Mouse (Mus musculus): ENCODE measurements at regions not wholly inside any gene's neighbourhood (a gene's known extent, or its start where the extent isn't known, plus 50 kb on each side); places are given as distances from the start of the nearest gene placed in this dataset.

DNA sequence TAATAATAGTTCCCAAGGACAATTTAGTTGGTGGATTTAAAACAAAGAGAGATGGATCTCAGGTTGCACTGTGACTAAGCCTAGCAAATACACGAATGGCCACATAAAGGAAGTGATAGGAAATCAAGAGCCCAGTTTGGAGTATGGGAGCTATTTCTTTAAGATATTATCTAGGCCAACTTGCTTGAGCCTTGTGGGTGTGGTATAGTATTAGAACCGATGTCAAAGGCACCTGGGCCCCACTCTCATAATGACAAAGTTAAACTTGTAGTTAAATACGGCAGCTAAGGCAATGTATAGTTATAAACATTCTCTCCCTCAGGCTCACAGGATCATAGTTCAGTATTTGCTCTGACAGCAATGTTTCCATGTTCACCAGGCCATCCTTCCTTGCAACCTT lies 257.3 kb upstream of the Acvr2a start:
- H3K9me3 ChIP-seq (ENCODE audit: low read length) = no peaks in the 10 kb centered on the region
- DNase-seq (ENCODE audit: low spot score) (no peak), ATAC-seq (no peak)
- TF ChIP-seq CTCF (IDR thresholded peaks at IDR 0.05) = no peak
- TF ChIP-seq EP300 (IDR thresholded peaks at IDR 0.05) = no peak
- H3K27me3 ChIP-seq (replicated peaks; ENCODE audit: insufficient read depth, low read length) = no peaks in the 10 kb centered on the region
- H3K4me2 ChIP-seq (replicated peaks; ENCODE audit: low read depth, low read length) = no peak overlapping the region
- no peak overlapping the region for H3K4me3 ChIP-seq (ENCODE audit: low read depth, low read length)
- H3K27ac ChIP-seq (ENCODE audit: low read length) = no peak overlapping the region
- no peaks in the 10 kb centered on the region for H3K4me1 ChIP-seq (ENCODE audit: insufficient read depth, low read depth, low read length)
- H3K9ac ChIP-seq (replicated peaks; ENCODE audit: low read depth) = no peak overlapping the region
- H3K36me3 ChIP-seq (ENCODE audit: insufficient read depth, low read length) = no peaks in the 10 kb centered on the region
- 39% methylated on average over 3 of the region's 3 CpGs for WGBS

DNA sequence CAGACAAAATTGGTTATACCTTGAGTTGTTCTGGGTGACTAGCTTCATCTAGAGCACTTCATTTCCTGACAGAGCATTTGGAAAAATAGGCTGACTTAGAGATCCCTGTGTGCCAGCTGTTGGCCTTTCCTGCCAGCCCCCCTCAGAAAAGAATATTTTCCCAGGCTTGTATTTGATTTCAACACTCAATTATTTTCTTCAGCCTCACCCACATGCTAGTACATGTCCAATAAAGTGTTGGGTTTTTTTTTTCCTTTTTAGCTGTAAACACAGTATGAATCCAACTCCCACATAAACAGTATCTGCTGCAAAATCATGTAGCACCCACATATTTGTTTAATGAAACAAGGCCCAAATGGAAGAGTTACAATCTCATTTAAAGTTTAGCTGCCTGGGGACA lies 256.8 kb upstream of the Acvr2a start:
- TF ChIP-seq CTCF (IDR thresholded peaks at IDR 0.05) (no peak), EP300 (IDR thresholded peaks at IDR 0.05) (peak; percentile 31; the same call in 1 of the 2 replicates)
- Histone ChIP-seq H3K4me1 (ENCODE audit: insufficient read depth, low read depth, low read length) (no peaks in the 10 kb centered on the region), H3K4me2 (replicated peaks; ENCODE audit: low read depth, low read length) (no peak overlapping the region), H3K9ac (replicated peaks; ENCODE audit: low read depth) (no peak overlapping the region), H3K27ac (ENCODE audit: low read length) (no peak overlapping the region), H3K4me3 (ENCODE audit: low read depth, low read length) (no peak overlapping the region), H3K9me3 (ENCODE audit: low read length) (no peaks in the 10 kb centered on the region), H3K36me3 (ENCODE audit: insufficient read depth, low read length) (no peaks in the 10 kb centered on the region), H3K27me3 (replicated peaks; ENCODE audit: insufficient read depth, low read length) (no peaks in the 10 kb centered on the region)
- no peak for DNase-seq (ENCODE audit: low spot score)
- ATAC-seq = peak; percentile 9; the same call in 1 of the 2 replicates

DNA sequence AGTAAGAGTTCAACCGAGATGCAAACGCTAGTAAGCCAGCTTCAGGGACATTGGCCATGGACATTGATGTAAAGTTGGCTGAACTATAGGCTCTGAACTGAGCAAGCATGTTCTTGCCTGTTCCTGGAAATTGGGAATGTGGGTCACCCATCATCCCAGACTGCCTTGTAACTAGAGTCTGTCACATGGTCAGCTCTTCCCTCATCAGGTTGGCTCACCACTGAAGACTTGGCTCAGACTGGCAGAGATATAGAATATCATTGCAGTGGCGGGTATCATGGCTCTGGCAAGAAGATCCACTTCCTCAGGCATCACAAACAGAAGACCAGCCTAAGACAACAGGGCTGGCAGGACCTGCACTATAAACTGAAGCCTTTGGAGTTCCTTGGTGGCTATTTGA lies 255.3 kb upstream of the Acvr2a start:
- WGBS = 81% methylated on average over 3 of the region's 3 CpGs

DNA sequence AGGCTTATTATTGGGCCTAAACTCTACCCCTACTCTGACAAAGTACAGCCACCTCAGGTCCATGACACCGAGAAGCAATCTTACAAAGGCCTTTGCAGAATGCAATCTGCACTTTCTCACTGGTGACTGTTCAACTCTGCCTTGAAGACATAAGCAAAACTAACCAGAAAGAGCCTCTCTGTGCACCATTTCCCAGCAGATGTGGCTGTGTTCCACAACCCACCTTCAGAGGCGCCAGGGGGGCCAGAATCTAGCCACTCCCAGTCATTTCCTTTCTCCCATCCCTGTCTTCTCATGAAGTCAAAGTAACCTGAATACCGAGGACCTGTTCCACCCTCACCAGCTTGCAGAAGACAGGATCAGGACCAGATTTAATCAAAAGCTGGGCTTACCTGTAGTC lies 250.3 kb upstream of the Acvr2a start:
- Histone ChIP-seq H3K27ac (ENCODE audit: low read length) (no peak overlapping the region), H3K9me3 (ENCODE audit: low read length) (no peaks in the 10 kb centered on the region), H3K4me2 (replicated peaks; ENCODE audit: low read depth, low read length) (no peak overlapping the region), H3K27me3 (replicated peaks; ENCODE audit: insufficient read depth, low read length) (no peaks in the 10 kb centered on the region), H3K4me3 (ENCODE audit: low read depth, low read length) (no peak overlapping the region), H3K4me1 (ENCODE audit: insufficient read depth, low read depth, low read length) (no peaks in the 10 kb centered on the region), H3K9ac (replicated peaks; ENCODE audit: low read depth) (no peak overlapping the region), H3K36me3 (ENCODE audit: insufficient read depth, low read length) (no peaks in the 10 kb centered on the region)
- ATAC-seq = no peak
- TF ChIP-seq CTCF (IDR thresholded peaks at IDR 0.05) (no peak), EP300 (IDR thresholded peaks at IDR 0.05) (no peak)
- no peak for DNase-seq (ENCODE audit: low spot score)
- 79% methylated on average over 3 of the region's 3 CpGs for WGBS

More for the DNA sequence above, 255.3 kb upstream of the Acvr2a start:
- Histone ChIP-seq H3K4me2 (replicated peaks; ENCODE audit: low read depth, low read length) (no peak overlapping the region), H3K9ac (replicated peaks; ENCODE audit: low read depth) (no peak overlapping the region), H3K9me3 (ENCODE audit: low read length) (no peaks in the 10 kb centered on the region), H3K4me3 (ENCODE audit: low read depth, low read length) (no peak overlapping the region), H3K4me1 (ENCODE audit: insufficient read depth, low read depth, low read length) (no peaks in the 10 kb centered on the region), H3K27ac (ENCODE audit: low read length) (no peak overlapping the region), H3K27me3 (replicated peaks; ENCODE audit: insufficient read depth, low read length) (no peaks in the 10 kb centered on the region), H3K36me3 (ENCODE audit: insufficient read depth, low read length) (no peaks in the 10 kb centered on the region)
- ATAC-seq (peak; percentile 32), DNase-seq (ENCODE audit: low spot score) (no peak)
- TF ChIP-seq CTCF (IDR thresholded peaks at IDR 0.05) (no peak), EP300 (IDR thresholded peaks at IDR 0.05) (no peak)

DNA sequence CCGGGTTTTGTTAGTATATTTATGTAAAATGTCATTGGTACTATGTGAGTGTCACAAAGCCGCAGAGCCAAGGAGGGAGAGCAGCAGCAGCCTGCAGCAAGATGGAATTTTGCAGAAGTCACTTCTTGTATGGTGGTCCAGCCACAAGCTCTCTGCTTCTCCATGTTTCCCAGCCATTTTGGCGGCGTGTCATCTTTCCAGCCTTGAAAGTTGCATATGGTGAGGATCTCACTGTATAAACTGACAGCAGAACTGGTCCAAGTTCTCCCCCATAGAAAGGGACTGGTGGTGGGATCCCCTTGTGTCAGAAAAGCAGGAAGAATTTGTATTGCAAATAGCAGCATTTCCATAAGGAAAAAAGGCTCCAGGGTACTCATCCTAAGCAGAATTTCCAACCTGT lies 249.7 kb upstream of the Acvr2a start:
- Histone ChIP-seq H3K4me2 (replicated peaks; ENCODE audit: low read depth, low read length) (no peak overlapping the region), H3K36me3 (ENCODE audit: insufficient read depth, low read length) (no peaks in the 10 kb centered on the region), H3K4me1 (ENCODE audit: insufficient read depth, low read depth, low read length) (no peaks in the 10 kb centered on the region), H3K9ac (replicated peaks; ENCODE audit: low read depth) (no peak overlapping the region), H3K27ac (ENCODE audit: low read length) (no peak overlapping the region), H3K27me3 (replicated peaks; ENCODE audit: insufficient read depth, low read length) (no peaks in the 10 kb centered on the region), H3K4me3 (ENCODE audit: low read depth, low read length) (no peak overlapping the region), H3K9me3 (ENCODE audit: low read length) (no peaks in the 10 kb centered on the region)
- ATAC-seq (no peak), DNase-seq (ENCODE audit: low spot score) (no peak)
- 66% methylated on average over 4 of the region's 4 CpGs for WGBS
- TF ChIP-seq EP300 (IDR thresholded peaks at IDR 0.05) = no peak
- TF ChIP-seq CTCF (IDR thresholded peaks at IDR 0.05) = no peak

DNA sequence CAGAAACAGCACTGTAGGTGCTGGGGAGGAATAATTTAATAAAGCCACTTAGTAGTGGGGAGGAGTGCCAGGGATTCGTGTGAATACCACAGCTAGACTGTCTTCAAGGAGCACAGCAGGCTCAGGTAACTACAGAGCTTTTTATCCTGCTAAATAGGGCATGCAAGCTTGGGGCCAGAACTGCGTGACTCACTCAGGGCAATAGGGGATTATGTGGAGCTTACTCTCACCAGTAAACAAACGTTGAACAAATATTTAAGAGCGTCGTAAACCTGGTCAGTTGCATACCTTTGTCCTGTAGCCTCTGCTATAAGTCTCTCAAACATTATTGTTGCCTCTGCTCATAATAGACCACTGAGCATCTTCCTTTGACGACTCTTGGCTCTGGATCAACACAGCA lies 246.0 kb upstream of the Acvr2a start:
- H3K4me1 ChIP-seq (ENCODE audit: insufficient read depth, low read depth, low read length) = no peaks in the 10 kb centered on the region
- TF ChIP-seq EP300 (IDR thresholded peaks at IDR 0.05) (no peak), CTCF (IDR thresholded peaks at IDR 0.05) (no peak)

DNA sequence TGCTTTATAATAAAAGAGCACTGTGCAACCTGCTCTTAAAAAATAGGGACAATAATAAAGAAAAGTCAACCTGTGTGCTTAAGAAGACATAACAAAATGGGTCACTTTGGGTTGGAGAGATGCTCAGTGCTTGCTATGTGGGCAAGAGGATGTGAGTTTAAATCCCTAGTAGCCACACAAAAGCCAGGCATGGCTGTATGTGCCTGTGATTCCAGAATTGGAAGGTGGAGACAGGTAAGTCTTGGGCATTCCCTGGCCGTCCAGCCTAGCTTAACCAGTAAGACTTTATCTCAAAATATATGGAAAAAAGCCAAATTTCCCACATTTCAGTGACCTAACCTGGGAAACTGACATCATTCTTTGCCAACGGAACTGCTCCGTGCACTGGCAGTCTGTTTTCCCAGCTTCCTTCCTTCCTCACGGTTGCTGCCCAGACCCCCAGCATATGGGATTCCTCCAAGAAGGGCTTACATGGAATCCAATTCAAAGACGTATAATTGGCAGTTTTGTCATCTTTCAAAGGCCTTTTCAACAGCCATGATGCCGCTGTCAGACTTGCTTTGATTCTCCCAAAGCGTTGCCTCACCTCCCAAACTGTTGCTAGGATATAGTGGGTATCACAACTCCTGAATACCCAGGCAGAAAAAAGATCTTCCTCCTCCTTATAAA lies 227.6 kb upstream of the Acvr2a start:
- H3K4me1 ChIP-seq (ENCODE audit: insufficient read depth, low read depth, low read length) = no peaks in the 10 kb centered on the region
- no peaks in the 10 kb centered on the region for H3K9me3 ChIP-seq (ENCODE audit: low read length)
- H3K36me3 ChIP-seq (ENCODE audit: insufficient read depth, low read length) = no peaks in the 10 kb centered on the region
- no peak overlapping the region for H3K9ac ChIP-seq (replicated peaks; ENCODE audit: low read depth)
- DNase-seq (ENCODE audit: low spot score) (no peak), ATAC-seq (no peak)
- no peak overlapping the region for H3K4me3 ChIP-seq (ENCODE audit: low read depth, low read length)
- 58% methylated on average over 7 of the region's 7 CpGs for WGBS
- H3K4me2 ChIP-seq (replicated peaks; ENCODE audit: low read depth, low read length) = no peak overlapping the region
- TF ChIP-seq EP300 (IDR thresholded peaks at IDR 0.05) (no peak), CTCF (IDR thresholded peaks at IDR 0.05) (no peak)
- no peak overlapping the region for H3K27ac ChIP-seq (ENCODE audit: low read length)
- H3K27me3 ChIP-seq (replicated peaks; ENCODE audit: insufficient read depth, low read length) = no peaks in the 10 kb centered on the region

More for the DNA sequence above, 246.0 kb upstream of the Acvr2a start:
- no peaks in the 10 kb centered on the region for H3K36me3 ChIP-seq (ENCODE audit: insufficient read depth, low read length)
- H3K9me3 ChIP-seq (ENCODE audit: low read length) = no peaks in the 10 kb centered on the region
- no peak overlapping the region for H3K4me2 ChIP-seq (replicated peaks; ENCODE audit: low read depth, low read length)
- WGBS = 67% methylated on average over 6 of the region's 6 CpGs
- H3K27ac ChIP-seq (ENCODE audit: low read length) = no peak overlapping the region
- no peak for DNase-seq (ENCODE audit: low spot score)
- H3K4me3 ChIP-seq (ENCODE audit: low read depth, low read length) = no peak overlapping the region
- no peak overlapping the region for H3K9ac ChIP-seq (replicated peaks; ENCODE audit: low read depth)
- no peak for ATAC-seq
- H3K27me3 ChIP-seq (replicated peaks; ENCODE audit: insufficient read depth, low read length) = no peaks in the 10 kb centered on the region
